Mouse (Mus musculus) retina, embryonic 14.5 days (tissue): ENCODE results near the gene Grifin.

Experiments
- DNase-seq: peaks from one replicate; pipeline ENCODE4 v3.0.0-alpha.2; 2015; ENCODE audit warnings: low spot score

The Grifin gene

DNA sequence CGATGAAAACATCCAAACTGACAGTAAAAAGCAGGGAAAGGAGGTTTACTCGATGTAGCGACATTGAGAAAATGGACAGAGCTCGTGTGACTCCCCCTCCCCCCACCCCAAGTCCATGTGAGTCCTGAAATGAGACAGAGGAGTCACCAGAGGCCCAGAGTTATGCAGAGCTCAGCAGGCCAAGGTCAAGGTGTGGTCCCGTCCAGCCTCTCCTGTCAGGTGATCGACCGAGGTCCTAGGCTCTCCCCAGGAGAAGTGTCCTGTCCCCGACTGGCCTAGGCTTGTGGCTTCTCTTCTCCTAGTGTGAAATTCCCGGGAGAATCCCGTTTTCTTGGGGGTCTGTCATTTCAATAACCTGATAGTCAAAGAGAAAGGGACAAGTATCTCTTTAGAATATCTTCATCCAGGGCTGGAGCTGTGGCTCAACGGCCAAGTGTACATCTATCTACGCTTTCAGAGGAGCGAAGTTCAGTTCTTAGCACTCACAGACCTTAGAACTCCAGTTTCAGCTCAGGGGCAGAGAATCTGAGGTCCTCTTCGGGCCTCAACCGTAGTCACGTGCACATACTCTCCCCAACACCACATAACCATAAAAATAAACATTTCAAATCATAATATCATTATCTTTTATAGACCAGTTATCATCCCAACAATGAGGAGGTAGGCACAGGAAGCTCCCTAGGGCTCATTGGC is 24.4 kb upstream of the Grifin start:
- no peak for DNase-seq

DNA sequence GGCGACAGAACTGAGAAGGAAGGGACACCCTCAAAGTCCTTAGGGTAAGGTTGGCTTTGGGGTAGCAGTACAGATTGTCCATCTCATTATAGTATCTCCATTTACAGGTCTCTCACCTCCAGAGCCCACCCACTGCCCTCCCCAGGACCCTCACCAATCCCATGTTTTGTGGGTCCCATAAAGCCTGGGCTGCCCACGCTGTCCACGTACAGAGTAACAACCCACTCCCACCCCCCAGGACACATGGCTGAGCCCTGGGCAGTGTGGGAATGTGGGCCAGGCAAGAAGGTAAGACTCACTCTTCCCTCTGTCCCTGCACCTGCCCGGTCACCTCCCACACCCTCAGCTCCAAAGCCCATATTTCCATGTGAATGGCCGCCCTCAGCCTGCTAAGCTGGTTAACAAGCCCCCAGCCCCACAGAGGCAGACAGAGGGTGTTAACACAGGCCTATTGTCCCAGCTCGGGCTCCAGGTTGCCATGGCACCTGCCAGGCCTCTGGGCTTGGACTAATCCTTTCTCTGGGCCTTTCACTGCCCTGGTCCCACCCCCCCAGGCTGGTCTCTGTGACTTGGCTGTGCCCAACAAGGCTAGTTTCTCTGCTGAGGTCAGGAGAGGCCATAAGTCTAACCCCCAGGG is 19.0 kb upstream of the Grifin start:
- peak; percentile 76 for DNase-seq

DNA sequence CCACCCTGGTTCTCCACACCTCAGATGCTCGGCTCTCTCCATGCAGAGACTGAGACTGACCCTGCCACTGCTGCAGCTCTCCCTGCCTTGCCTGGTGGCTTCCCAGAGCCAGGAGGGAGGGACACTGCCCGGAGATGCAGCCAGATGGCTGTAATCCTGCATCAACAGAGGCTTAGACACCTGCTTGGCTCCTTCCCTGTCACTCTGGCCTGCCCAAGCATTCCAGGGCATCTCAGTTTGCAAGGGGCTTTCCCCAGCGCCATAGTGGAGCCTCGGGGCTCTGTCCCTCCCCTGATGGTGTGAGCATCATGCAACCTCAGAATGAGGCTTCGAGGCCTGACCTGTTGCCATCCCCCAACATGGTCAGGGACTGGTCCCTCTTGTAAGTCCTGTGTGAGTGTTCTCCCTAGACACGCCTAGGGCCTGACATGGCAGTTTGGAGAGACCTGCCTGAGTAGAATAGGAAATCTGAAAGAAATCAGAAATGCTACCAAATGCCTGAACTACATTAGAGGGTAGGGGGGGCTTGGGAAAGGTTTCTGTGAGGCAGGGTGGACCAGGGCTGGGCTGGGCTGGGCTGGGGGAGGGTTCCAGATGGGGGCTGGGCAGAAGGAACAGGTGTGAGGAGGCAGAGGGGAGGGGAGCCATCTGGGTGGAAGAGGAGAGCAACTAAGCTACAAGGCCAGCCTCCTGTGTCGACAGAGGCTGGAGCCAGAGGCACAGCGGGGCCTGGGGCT is 18.3 kb upstream of the Grifin start:
- peak; percentile 55 for DNase-seq

DNA sequence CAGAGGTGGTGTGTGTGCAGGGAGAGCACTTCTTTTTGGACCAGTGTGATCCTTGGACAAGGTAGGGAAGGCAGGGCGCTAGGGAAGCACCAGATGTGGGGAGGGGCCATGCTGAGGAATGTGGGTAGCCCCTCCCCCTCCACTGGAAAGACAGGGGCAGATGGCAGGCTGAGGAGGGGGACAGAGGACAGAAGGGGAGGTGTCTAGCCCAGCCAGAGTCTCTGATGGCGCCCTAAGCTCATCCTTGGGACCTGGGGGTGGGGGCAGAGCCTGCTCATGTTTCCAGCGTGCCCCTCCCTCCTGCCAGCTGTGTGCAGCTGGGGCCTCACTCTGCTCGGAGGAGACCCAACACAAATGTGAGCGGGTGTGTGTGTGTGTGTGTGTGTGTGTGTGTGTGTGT is 16.7 kb upstream of the Grifin start:
- peak; percentile 63 for DNase-seq

DNA sequence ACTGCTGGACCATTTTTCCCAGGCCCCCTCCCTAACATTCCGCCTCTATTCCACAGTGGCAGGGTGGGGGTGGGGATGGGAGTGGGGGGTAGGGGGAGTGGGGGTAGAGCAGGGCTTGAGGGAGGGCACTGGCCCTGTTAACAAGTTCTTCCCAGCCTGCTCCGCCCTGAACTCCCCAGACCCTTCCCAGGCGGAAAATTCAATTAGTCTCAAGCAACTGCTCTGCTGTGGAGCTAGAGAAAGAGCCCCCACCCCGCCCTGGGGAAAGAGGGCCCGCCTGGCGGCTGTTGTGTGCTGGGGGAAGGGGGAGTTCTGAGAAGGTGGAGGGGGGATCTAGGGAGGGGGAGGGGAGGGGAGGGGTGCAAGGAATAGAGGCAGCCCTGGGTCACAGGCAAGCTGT is 14.9 kb upstream of the Grifin start:
- peak; percentile 88 for DNase-seq

DNA sequence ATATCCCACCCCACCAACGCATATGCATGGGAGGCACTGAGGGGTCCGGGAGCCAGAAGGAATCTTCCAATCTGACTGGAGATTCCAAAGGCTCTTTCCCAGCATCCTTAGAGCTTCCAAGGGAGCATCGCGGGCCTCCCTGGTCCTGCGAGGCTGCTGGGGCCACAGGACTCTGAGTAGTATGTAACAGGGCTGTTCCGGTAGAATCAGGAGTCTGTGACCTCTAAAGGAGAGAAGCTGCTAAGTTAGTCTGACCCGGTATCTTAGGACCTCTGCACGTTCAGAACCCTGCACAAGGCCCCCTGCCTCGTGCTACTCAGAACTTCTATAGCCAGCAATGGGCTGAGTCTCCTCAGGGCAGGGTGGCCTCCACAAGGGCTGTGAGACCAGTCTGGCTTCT is 14.3 kb upstream of the Grifin start:
- peak; percentile 32 for DNase-seq

DNA sequence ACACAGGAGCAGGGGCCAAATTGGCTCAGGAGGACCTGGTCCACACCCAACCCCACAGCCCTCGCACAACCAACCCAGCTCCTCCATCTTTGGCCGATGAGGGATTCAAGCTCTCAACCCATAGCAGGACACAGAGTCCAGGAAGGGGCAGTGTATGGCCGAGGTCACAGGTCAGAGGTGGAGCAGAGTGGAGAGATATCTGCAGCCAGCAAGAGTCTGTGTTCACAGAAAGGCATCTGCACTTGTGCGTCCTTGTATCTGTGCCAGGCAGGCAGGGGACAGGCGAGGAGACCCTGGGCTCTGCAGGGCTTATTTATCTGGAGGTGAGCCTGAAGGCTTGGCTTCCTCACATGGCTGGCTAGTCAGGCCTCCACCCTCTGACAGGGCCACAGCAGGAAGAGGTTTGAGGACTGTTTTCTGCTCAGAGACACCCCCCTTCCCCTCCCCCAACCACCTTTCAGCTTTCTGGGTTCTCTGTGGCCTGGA is 10.6 kb upstream of the Grifin start:
- DNase-seq: no peak

DNA sequence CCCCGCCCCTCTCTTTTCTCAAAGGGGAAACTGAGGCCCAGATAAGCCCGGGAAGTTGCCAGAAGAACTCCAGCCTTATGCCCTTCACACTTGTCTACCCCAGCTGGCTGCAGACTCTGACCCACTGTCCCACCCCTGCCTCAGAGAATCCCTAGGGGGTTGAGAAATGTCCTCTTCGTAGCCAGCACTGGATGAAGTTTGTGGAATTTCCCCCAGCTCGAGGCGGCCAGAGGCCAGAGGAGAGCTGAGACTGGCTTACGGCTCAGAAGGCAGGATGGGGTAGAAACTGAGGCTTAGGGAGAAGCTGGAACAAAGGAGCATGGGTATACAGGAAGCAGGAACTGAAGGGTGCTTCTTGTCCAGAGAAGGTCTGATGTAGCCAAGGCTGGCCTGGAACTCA is 7.7 kb upstream of the Grifin start:
- DNase-seq: no peak

DNA sequence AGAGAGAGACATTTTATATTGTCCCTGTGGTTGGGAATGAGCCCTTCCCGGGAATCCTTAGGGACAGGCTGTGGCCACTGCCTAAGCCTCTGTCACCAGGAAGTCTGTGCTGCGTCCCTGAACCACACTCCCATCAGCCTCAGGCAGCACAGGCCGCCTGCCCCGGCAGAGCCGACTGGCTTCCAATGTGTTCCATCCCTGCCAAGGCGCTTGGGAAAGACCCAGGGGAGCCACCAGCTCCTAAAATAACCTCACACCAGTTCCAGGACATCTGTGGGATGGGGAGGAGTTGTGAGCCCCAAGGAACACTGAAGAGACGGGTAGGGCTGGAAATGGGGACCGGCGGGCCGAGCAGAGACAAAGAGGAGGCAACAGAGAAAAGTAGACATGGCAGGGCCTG is 6.8 kb upstream of the Grifin start:
- no peak for DNase-seq

DNA sequence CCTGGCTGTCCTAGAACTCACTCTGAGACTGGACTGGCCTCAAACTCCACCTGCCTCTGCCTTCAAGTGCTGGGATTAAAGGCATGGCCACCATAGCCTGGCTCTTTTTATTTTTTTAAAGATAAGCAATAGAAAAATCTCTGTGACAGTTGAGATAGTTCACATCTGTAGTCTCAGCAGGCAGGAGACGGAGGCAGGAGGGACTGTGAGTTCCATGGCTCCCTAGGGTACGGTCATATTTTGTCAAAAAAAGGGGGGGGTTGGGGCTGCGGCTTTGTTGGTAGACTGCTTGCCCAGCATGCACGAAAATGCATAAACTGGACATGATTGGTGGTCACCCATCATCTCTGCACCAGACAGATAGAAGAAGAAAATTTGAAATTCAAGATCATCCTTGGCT is 6.3 kb upstream of the Grifin start:
- no peak for DNase-seq

DNA sequence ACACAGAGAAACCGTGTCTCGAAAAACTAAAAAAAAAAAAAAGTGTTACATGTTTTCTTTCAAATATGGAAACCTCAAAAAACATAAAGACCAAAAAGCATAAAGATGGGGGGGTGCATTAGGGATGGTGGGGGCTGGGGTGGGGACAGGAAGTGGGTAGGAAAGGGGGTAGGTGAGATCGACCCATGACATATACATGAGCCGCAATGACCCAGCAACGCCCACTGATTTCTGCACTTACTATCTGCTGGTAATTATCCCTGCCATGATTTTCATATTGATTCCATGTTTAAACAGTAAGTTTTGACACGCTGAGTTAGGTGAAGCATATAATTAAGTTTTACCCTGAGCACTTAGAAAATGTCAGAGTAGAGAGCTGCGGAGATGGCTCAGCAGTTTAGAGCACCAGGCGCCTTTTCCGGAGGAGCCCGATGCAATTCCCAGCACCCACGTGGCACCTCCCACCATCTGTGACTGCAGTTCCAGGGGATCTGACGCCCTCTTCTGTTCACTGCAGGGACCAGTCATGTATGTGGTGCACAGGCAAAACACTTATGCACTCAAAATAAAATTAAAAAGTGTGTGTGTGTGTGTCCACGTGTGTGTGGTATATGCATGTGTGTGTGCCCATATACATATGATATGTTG is 5.5 kb upstream of the Grifin start:
- no peak for DNase-seq

DNA sequence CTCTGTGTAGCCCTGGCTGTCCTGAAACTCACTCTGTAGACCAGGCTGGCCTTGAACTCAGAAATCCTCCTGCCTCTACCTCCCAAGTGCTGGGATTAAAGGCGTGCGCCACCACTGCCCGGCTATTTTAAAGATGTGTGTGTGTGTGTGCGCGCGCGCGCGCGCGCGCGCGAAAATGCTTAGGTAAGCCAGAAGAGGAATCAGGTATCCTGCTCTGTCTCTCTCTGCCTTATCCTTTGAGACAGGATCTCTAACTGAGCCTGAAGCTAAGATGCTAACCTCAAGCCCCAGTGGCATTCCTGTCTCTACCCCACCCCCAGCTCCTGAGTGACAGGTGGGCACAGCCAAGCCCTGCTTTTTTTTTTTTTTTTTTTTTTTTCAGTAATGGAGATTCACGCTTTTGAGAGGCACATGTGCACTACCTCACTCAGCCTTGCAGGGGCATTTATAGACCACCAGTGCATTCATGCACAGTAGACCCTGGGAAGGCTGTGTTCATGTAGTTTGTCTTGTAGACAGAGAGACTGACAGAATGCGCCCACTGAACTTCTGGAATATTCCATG is 4.2 kb upstream of the Grifin start:
- no peak for DNase-seq

DNA sequence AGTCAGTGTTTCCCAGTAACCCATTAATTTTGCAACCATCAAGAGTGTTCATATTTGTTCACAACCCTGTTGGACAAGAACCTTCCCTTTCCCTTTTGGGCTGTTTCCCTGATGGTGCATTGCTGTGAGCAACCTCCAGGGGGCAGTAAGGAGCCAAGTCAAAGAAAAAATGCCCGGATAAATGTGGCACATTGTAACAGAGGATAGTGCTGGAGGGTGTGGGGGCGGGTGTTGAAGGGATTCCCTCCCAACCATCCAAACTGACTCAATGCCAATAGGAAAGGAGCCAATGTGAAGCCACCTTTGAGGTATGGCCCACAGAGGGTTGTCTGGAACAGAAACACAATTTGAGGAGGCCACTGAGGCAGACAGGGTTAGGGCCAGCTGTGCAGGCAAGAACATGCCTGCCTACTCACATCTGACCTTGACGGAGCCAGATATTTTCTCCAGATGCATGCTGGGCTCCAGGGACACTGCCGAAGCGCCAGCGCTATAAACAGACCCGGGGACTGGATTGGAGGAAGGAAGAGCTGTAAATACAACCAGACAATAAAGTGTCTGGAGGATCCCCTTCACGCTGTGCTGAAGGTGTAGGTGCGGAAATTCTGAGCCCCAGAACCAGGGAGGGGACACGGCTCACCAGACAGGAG is 3.6 kb upstream of the Grifin start:
- peak; percentile 86 for DNase-seq

DNA sequence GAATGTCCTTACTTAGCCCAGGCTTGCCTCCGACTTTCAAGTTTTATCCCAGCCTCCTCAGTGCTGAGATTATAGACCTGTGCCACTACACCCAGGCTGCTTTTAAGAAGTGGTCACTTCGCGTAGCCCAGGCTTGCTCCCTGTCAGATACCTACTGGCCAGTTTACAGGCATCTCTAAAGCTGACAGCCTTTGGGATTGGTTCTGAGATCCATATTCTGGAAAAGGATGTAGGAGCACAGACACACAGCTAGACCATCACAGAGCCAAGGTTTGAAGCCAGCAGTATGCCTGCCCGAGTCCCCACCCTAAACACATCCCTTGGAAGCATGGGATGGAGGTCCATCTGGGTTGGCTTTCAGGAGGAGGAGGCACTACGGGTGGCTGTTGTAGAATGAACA is 2.9 kb upstream of the Grifin start:
- no peak for DNase-seq

DNA sequence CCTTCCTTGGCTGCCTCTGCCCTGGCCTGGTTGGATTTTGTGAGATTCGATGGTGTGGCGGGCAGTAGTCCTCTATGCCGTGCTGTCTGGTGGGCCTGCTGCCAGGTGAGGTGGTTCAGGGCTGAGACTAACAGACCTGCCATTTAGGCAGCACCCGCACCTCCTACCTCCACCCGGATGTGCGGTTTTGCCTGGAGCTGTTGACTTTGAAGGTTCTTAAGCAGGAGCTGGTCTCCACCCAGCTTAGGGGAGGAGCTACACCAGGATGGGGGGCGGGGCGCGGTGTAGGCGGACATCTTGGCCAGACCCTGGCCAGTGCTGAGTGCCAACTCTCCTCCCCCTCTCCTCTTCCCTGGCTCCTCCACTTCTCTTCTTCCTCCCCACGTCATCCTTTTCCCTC is 2.5 kb upstream of the Grifin start:
- DNase-seq: peak; percentile 48

DNA sequence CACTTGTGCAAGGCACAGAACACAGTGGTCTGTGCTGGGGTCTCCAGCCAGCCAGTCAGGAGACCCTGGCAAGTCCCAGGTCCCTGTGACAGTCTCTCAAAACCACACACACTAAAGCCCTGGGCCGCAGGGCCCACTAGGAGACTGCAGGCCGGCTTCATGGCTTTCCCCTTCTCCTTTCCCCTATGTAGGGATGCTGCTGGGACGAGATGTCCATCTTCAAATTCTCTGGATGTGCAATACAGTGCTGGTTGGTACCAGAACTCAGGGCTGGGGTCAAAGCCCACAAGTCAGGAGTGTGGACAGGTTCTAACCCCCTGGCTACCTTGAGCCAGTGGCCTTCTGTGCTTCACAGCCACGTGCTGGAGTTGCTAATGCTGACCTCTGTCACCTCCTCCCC is 1.4 kb upstream of the Grifin start:
- DNase-seq: no peak

DNA sequence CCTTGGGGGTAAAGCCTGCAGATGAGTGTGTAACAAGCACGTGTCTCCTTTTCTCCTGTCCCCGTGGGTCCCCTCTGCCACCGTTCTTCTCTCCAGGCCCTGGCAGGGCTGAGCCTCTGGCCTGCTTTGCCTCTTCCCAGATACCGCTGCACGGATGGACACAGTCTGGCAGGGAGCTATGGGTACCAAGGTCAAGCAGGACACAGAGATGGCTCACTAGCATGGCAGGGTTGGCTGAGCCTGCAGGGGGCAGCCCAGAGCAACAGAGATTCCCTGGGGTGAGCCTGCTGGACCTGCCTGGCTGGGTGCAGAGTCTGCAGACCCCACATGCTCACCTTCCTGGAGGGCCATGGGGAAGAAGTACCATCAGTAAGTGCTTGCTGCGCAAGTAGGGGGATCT is 985 bp upstream of the Grifin start:
- peak; percentile 63 for DNase-seq

DNA sequence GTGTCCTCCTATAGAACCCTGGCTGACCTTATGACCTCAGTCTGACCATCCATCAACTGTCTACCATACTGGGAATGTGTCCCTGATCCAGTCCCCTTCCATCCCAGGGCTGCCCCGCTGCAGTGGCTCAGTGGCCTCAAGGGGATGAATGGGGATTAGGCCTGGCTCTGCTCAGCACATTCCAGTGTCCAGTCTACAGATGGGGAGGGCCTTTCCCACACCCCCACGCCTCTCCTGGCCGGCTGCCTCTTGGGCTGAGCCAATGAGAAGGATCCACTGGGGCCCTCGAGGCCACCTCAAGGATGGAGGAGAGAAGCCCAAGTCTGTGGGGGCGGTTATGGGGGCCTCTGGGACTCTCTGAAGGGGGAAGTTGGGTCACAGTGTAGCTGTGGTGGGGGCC is 580 bp upstream of the Grifin start:
- DNase-seq: no peak

DNA sequence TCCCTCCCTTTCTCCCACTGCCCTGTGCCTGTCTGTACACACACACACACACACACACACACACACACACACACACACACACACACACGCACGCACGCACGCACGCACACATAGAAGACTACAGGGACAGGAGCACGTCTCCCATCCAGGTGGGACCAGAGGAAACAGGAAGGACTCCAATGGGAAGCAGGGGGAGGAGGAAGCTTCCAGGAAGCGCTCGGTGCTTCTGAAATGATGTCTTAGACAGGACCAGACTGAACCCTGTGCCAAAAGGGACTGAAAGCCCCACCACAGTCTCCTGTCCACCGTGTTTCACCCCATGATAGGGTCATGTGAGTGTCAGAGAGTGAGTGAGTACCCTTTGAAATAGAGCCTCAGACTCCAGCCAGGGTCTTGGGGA is 2.3 kb downstream of the Grifin start:
- no peak for DNase-seq

DNA sequence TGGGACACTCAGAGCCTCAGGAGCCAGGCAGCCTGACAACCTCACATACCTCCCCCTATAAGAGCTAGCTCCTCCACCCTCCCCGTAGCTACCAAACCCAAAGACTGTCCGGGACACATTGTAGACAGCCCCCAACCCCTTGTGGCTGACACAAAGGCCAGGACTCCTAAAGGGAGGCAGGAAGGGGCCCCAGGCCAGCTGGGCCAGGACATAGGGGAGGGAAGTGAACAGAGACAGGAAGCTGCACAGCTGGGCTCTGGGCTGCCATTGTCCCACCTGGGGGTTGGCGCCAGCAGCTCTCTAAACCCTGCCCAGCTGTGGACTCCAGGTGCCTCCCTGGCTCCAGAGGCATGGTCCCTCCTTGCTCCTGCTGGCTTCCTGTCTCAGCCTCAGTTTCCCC is 8.0 kb downstream of the Grifin start:
- DNase-seq: no peak

DNA sequence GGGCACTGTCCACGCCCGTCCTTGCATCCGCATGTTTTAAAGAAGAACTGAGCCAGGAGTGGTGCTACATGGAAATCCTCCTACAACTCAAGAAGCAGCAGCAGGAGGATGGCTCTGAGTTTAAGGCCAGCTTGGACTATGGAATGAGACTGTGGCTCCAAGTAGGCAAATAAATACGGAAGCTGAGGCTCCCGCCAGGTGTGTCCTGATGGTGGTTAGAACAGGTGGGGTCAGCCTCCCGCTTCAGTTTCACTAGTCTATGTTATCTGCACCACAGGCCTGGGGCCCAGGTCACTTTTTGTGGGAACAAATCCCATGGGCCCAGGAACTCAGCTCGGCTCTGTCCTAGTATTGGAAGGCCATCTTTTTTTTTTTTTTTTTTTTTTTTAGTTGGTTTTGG is 11.2 kb downstream of the Grifin start:
- no peak for DNase-seq
